Mouse (Mus musculus): Measurements from ENCODE around the gene Palmd. TPM values are rescaled to one million over a fixed set of nuclear protein-coding genes. Genes with fewer than 3 reads are reported as not detected.

Palmd gene
- polyA plus RNA-seq (2015; fragmentation: Nextera tagmentation; extraction: Ambion mirVana): 4.5 TPM in 2 replicates

DNA sequence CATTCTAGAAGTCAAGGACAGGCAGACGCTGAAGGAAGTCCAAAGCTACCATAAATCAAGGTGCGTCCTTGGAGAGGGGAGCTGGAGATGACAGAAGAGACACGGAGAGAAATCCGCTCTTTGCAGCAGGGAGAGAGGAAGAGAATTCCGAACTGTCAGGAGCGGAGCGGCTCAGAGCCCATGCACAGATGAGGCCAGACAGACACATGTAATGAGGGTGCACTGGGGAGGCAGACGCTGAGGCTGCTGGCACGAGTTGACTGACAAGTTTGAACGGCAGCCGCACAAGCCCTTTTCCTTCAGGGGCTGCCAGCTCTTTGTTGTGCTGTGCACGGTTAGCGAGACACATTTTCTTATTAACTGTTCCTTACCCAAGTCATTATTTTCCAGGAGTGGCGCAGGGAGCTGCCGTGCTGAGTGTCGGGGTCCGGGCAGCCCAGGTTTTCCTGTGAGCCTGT is at the start of gene Palmd:
Gene Palmd (minus strand): TSS at position 448 of the 458 bp plus-strand sequence.
- Histone ChIP-seq H3K27me3 (ENCODE audit: control insufficient read depth, insufficient read depth, low read depth, low read length) (no peaks in the 10 kb centered on the region), H3K9me3 (replicated peaks; ENCODE audit: control insufficient read depth, low read length) (no peaks in the 10 kb centered on the region), H3K4me2 (ENCODE audit: low read depth, low read length) (peak within 1 kb of the TSS; percentile 34; the same call in 1 of the 2 replicates), H3K36me3 (ENCODE audit: control insufficient read depth, insufficient read depth) (no peaks in the 10 kb centered on the region), H3K4me1 (ENCODE audit: control insufficient read depth, low read depth, low read length) (no peaks in the 10 kb centered on the region), H3K27ac (ENCODE audit: low read length) (no peak within 1 kb of the TSS), H3K4me3 (ENCODE audit: low read depth, low read length) (peak within 1 kb of the TSS; percentile 46), H3K9ac (ENCODE audit: low read depth, low read length) (peak within 1 kb of the TSS; percentile 29; the same call in 1 of the 2 replicates)
- WGBS (ENCODE audit: insufficient replicate concordance): 9% methylated on average over 17 of the region's 17 CpGs
- peak; percentile 53; the same call in 1 of the 2 replicates for ATAC-seq (ENCODE audit: low read depth)

DNA sequence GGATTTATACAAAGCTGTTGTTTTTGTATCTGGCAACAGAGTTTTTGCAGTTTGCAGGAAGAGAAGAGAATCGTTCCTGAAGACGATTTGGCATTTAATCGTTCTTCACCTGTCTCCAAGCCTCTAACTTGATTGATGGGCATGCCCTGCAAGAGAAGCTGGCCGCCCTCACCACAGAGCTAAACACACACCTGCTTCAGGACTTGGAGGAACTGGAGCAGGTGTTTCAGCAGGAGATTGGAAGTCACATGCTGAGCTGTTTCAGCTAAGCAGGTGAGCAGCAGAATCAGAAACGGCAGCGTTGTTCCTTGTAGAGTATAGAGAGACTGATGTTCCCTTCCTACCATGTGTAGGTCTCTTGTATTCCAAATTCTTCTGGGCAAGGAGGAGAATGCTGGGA is 41.4 kb upstream of the Palmd start:
- no peaks in the 10 kb centered on the region for H3K4me1 ChIP-seq (ENCODE audit: control insufficient read depth, low read depth, low read length)
- H3K9ac ChIP-seq (ENCODE audit: low read depth, low read length): no peak overlapping the region
- WGBS (ENCODE audit: insufficient replicate concordance): 62% methylated on average over 6 of the region's 6 CpGs
- H3K36me3 ChIP-seq (ENCODE audit: control insufficient read depth, insufficient read depth): no peaks in the 10 kb centered on the region
- H3K4me2 ChIP-seq (ENCODE audit: low read depth, low read length): no peak overlapping the region
- no peak overlapping the region for H3K4me3 ChIP-seq (ENCODE audit: low read depth, low read length)
- ATAC-seq (ENCODE audit: low read depth): no peak
- H3K27ac ChIP-seq (ENCODE audit: low read length): no peak overlapping the region
- H3K9me3 ChIP-seq (replicated peaks; ENCODE audit: control insufficient read depth, low read length): no peaks in the 10 kb centered on the region
- no peaks in the 10 kb centered on the region for H3K27me3 ChIP-seq (ENCODE audit: control insufficient read depth, insufficient read depth, low read depth, low read length)

DNA sequence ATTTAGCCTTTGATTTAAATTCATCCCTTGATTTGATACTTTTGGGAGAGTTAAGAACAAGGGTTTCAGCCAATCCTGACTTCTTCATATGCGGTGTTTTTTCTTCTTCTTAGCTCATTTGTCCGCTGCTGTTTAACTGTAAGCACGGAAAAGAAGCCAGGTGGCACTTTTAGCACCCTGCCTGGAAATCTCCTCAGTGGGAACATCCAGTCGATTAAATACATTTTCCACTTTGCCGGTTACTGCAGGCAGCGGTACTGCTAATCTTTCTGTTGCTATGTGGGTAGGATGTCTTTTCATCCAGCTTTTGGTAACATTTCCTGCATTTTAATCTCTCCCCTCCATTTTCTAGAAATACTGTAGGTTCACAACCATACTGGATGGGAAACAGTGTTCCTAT is 38.6 kb upstream of the Palmd start:
- Histone ChIP-seq H3K9ac (ENCODE audit: low read depth, low read length) (no peak overlapping the region), H3K36me3 (ENCODE audit: control insufficient read depth, insufficient read depth) (no peaks in the 10 kb centered on the region), H3K4me3 (ENCODE audit: low read depth, low read length) (no peak overlapping the region), H3K9me3 (replicated peaks; ENCODE audit: control insufficient read depth, low read length) (no peaks in the 10 kb centered on the region), H3K27ac (ENCODE audit: low read length) (no peak overlapping the region), H3K4me2 (ENCODE audit: low read depth, low read length) (no peak overlapping the region), H3K4me1 (ENCODE audit: control insufficient read depth, low read depth, low read length) (no peaks in the 10 kb centered on the region), H3K27me3 (ENCODE audit: control insufficient read depth, insufficient read depth, low read depth, low read length) (no peaks in the 10 kb centered on the region)
- WGBS (ENCODE audit: insufficient replicate concordance): 77% methylated on average over 6 of the region's 6 CpGs
- no peak for ATAC-seq (ENCODE audit: low read depth)

DNA sequence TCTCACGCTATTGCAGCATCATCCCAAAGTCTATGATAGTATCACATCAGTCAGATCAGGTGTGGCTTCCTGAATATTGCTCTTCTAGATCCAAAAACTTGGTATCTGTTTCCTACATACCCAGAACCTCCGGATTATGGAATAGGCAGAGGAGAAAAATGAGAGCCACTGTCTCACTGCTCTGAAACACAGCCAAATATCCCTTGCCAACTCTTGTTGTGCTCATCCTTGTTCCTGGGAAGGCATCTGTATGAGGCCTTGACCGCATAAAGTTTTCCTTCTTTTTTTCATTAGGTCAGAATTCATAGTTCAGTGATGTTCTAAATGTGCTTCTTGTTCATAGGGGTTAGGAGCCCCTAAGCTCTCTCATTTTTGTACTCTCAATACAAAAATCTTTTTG is 37.8 kb upstream of the Palmd start:
- no peak overlapping the region for H3K27ac ChIP-seq (ENCODE audit: low read length)
- no peaks in the 10 kb centered on the region for H3K36me3 ChIP-seq (ENCODE audit: control insufficient read depth, insufficient read depth)
- no peak overlapping the region for H3K9ac ChIP-seq (ENCODE audit: low read depth, low read length)
- ATAC-seq (ENCODE audit: low read depth): no peak
- H3K4me1 ChIP-seq (ENCODE audit: control insufficient read depth, low read depth, low read length): no peaks in the 10 kb centered on the region
- no peaks in the 10 kb centered on the region for H3K27me3 ChIP-seq (ENCODE audit: control insufficient read depth, insufficient read depth, low read depth, low read length)
- H3K4me2 ChIP-seq (ENCODE audit: low read depth, low read length): no peak overlapping the region
- H3K4me3 ChIP-seq (ENCODE audit: low read depth, low read length): no peak overlapping the region
- WGBS (ENCODE audit: insufficient replicate concordance): 60% methylated on average over 3 of the region's 3 CpGs
- H3K9me3 ChIP-seq (replicated peaks; ENCODE audit: control insufficient read depth, low read length): no peaks in the 10 kb centered on the region

DNA sequence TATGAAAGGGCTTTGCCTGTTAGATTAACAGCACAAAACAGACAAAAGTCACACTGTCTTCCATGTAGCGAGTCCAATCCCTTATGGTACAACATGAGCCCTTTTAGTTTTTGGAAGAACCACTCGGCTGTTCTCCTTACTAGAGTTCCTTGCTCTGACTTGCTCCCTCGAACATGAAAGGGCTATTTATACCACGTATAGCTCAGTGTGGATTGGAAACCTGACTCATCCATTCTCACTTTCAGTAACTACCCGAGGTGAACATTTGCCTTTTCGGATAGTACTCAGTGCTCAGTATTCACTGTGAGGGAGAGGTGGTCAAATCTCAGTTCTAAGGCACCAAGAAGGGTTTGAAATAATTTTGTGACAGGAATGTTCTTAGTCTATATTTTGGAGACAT is 34.6 kb upstream of the Palmd start:
- Histone ChIP-seq H3K4me3 (ENCODE audit: low read depth, low read length) (no peak overlapping the region), H3K4me2 (ENCODE audit: low read depth, low read length) (no peak overlapping the region), H3K27me3 (ENCODE audit: control insufficient read depth, insufficient read depth, low read depth, low read length) (no peaks in the 10 kb centered on the region), H3K9ac (ENCODE audit: low read depth, low read length) (no peak overlapping the region), H3K4me1 (ENCODE audit: control insufficient read depth, low read depth, low read length) (no peaks in the 10 kb centered on the region), H3K27ac (ENCODE audit: low read length) (no peak overlapping the region), H3K9me3 (replicated peaks; ENCODE audit: control insufficient read depth, low read length) (no peaks in the 10 kb centered on the region), H3K36me3 (ENCODE audit: control insufficient read depth, insufficient read depth) (no peaks in the 10 kb centered on the region)
- 58% methylated on average over 6 of the region's 6 CpGs for WGBS (ENCODE audit: insufficient replicate concordance)
- no peak for ATAC-seq (ENCODE audit: low read depth)

DNA sequence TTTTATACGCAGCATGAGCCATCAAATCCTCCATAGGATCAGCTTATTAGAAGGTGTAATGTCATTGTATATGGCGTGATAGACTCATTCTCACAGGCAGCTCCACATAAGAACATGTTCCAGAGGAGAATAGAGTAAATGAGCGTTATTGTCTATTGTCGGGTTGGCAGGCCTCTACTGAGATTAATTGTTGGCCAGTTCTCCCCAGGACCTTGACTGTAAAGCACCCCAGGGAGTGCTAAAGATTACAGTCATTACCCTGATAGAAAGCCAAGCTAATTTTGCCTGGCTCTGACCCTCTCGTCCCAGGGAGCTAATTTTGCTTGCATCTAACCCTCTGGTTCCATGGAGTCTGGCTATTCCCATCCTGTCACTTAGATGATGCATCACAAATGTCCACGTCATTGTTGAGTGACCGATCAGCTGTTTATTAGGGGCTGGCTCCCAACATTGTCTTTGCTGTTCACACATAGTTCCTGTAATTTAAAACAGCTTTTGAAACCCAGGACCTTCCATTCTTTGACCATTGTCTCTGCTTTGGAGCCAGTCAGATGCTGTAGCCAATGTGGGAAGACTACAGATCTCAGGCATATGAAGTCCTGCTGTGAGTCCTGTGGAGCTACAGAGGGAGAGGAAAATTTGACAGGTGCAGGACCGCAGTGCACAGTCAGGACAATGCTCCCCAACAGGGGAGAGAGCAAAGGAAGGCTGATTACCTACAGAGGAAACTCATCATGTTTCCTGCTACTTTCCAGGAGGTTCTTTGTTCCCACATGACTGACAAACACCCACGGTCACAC is 33.1 kb upstream of the Palmd start:
- Histone ChIP-seq H3K4me1 (ENCODE audit: control insufficient read depth, low read depth, low read length) (no peaks in the 10 kb centered on the region), H3K4me3 (ENCODE audit: low read depth, low read length) (no peak overlapping the region), H3K27me3 (ENCODE audit: control insufficient read depth, insufficient read depth, low read depth, low read length) (no peaks in the 10 kb centered on the region), H3K27ac (ENCODE audit: low read length) (no peak overlapping the region), H3K4me2 (ENCODE audit: low read depth, low read length) (no peak overlapping the region), H3K9ac (ENCODE audit: low read depth, low read length) (no peak overlapping the region), H3K9me3 (replicated peaks; ENCODE audit: control insufficient read depth, low read length) (no peaks in the 10 kb centered on the region), H3K36me3 (ENCODE audit: control insufficient read depth, insufficient read depth) (no peaks in the 10 kb centered on the region)
- WGBS (ENCODE audit: insufficient replicate concordance): 46% methylated on average over 9 of the region's 9 CpGs
- ATAC-seq (ENCODE audit: low read depth): no peak

DNA sequence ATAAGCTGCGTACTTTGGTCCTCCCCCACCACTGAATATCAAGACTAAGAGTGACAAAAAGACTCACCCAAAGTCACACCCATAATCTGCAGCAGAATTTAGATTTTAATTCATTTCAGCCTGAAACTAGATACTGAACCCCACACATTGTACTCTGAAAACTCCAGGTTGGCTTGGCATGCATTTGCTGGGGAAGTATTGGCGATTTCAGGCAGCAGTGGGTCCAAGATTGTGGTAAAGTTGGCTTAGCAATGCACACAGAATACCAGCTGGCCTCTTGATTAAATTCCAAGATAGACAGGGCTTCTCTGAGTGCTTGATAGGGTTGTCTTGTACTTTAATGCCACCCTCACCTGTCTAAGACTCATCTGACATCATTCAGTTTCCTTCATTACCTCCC is 24.2 kb upstream of the Palmd start:
- Histone ChIP-seq H3K36me3 (ENCODE audit: control insufficient read depth, insufficient read depth) (no peaks in the 10 kb centered on the region), H3K9me3 (replicated peaks; ENCODE audit: control insufficient read depth, low read length) (no peaks in the 10 kb centered on the region), H3K27me3 (ENCODE audit: control insufficient read depth, insufficient read depth, low read depth, low read length) (no peaks in the 10 kb centered on the region), H3K27ac (ENCODE audit: low read length) (no peak overlapping the region), H3K4me2 (ENCODE audit: low read depth, low read length) (no peak overlapping the region), H3K4me1 (ENCODE audit: control insufficient read depth, low read depth, low read length) (no peaks in the 10 kb centered on the region), H3K4me3 (ENCODE audit: low read depth, low read length) (no peak overlapping the region), H3K9ac (ENCODE audit: low read depth, low read length) (no peak overlapping the region)
- no peak for ATAC-seq (ENCODE audit: low read depth)
- 55% methylated on average over 2 of the region's 2 CpGs for WGBS (ENCODE audit: insufficient replicate concordance)

DNA sequence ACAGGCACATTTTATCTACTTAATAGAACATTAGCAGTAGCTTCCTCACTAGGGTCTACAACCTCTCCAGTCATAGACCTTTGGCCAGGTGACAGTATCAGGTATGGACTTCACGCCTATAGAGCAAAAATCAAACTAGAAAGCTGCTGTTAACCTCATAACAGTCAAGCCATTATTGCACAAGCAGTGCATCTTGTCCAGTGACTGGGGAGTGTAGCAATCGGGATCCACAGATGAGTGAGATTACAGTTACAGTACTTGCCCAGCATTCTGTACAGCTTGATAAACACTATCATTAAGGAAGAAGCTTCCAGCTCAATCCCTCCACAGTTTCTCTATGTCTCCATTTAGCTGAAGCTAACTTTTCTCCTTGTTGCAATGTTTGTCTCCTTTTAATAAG is 22.4 kb upstream of the Palmd start:
- H3K36me3 ChIP-seq (ENCODE audit: control insufficient read depth, insufficient read depth): no peaks in the 10 kb centered on the region
- no peak for ATAC-seq (ENCODE audit: low read depth)
- H3K9me3 ChIP-seq (replicated peaks; ENCODE audit: control insufficient read depth, low read length): no peaks in the 10 kb centered on the region
- no peak overlapping the region for H3K4me2 ChIP-seq (ENCODE audit: low read depth, low read length)
- no peak overlapping the region for H3K9ac ChIP-seq (ENCODE audit: low read depth, low read length)
- H3K4me3 ChIP-seq (ENCODE audit: low read depth, low read length): no peak overlapping the region
- 37% methylated on average over 2 of the region's 2 CpGs for WGBS (ENCODE audit: insufficient replicate concordance)
- H3K27me3 ChIP-seq (ENCODE audit: control insufficient read depth, insufficient read depth, low read depth, low read length): no peaks in the 10 kb centered on the region
- H3K27ac ChIP-seq (ENCODE audit: low read length): no peak overlapping the region
- no peaks in the 10 kb centered on the region for H3K4me1 ChIP-seq (ENCODE audit: control insufficient read depth, low read depth, low read length)

DNA sequence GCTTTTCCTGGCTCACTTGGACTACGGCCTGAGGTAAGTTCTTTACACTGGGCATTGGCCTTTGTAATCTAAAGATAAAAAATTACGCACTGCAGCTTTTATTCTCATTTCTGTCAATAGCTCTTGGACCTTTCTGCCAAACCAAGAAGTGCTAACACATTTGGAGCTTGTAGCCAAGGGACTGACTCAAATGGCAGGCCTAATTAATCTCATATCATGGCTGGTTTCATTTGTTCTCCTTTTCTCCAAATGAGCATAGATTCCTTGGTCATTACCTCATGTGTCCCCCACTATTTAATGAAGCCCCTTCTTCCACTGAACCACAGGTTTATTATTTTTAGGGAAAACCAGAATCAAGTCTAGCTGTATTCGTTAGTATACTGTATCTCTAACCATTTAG is 19.4 kb upstream of the Palmd start:
- Histone ChIP-seq H3K4me2 (ENCODE audit: low read depth, low read length) (no peak overlapping the region), H3K27ac (ENCODE audit: low read length) (no peak overlapping the region), H3K9me3 (replicated peaks; ENCODE audit: control insufficient read depth, low read length) (no peaks in the 10 kb centered on the region), H3K36me3 (ENCODE audit: control insufficient read depth, insufficient read depth) (no peaks in the 10 kb centered on the region), H3K4me1 (ENCODE audit: control insufficient read depth, low read depth, low read length) (no peaks in the 10 kb centered on the region), H3K4me3 (ENCODE audit: low read depth, low read length) (no peak overlapping the region), H3K9ac (ENCODE audit: low read depth, low read length) (no peak overlapping the region), H3K27me3 (ENCODE audit: control insufficient read depth, insufficient read depth, low read depth, low read length) (no peaks in the 10 kb centered on the region)
- WGBS (ENCODE audit: insufficient replicate concordance): 62% methylated on average over 3 of the region's 3 CpGs
- ATAC-seq (ENCODE audit: low read depth): no peak
